Mouse (Mus musculus): ENCODE results near the gene Ybx1. TPM values are rescaled to one million over a fixed set of nuclear protein-coding genes. Genes with fewer than 3 reads are reported as not detected.

Gene Ybx1
- total RNA-seq (2023), result 403 to 424 TPM (median 406 TPM) in 4 replicates

DNA sequence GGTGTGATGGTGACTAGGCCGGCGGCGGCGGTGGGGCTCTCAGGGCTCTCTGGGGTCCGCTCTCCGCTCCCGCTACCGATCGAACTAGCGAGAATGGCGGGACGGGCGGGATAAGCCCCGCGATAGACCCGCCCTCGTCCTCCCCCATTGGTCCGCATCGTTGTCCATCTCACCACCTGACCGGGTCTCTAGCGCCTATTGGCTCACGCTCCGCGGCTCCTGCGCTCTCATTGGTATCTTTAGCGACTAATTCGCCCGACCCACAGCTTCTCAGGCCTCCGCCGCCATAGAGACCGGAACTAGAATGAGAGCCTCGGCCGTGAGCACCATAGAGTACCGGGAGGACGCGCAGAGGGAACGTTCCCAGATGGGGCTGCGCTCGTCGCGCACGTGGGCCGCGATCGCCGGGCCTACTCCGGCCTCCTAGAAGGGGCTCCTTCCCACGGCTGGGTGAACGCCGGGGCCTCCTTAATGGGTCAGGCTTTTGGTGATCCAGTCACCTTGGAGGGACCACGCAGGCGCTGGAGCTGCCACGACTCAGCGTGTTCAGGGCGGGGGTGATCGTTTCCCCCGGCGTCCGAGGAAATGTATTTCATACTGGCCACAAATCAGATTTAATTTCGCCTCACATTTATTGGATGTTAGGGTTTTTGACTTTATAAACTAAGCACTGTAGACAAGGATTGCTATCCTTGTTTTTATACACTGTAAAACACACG lies at the start of gene Ybx1:
Ybx1 (minus strand) TSS at position 190 of the 719 bp plus-strand sequence.

DNA sequence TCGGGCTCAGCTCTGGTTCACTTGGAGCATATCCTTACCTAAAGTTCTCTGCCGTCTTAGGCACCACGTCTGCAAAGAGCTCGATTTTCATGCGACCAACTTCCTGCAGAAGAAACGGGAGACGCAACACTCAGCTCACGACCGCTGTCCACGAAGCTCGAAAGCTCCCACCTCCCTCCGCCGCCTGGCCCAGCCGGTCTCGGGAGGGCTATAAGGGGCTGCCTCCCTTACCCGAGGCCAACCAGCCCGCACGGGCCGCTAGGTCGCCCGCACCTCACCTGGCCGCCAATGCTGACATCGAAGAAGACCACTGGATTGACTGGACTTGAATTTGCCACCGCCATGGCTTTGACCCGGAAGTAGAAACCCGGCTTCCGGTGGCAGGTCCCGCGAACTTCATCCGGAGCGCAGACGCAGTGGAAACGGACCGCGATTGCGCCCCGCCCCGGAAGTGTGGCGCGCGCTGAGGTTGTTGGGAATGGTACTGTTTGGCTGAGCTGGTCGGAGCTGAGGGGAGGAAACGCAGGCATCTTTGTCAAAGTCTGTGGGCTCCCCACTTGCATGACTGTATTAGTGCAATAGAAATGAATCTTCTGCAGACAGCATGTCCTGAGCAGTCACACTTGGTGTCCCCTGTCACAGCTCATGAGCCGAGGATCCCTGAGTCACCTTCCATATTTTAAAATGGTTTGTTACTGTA lies 25.9 kb upstream of the Ybx1 start, which contains the start of gene Ppih:
Ppih (minus strand) TSS at position 416 of the 700 bp plus-strand sequence.

DNA sequence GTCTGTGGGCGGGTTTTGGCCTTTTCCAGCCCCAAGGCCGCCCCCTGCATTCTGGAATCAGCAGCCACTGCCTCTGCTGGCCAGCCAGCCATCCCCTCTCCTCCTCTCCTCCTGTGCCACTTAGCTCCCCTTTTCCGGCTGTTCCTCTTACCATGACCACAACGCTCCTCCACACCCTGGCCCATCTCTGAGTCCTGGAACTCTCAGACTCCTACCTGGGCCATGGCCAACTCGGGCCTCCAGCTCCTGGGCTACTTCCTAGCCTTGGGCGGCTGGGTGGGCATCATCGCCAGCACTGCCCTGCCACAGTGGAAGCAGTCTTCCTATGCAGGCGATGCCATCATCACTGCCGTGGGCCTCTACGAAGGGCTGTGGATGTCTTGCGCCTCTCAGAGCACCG lies 39.1 kb downstream of the Ybx1 start, which contains the start of gene Cldn19:
Cldn19 (plus strand) TSS at position 64 of the 400 bp plus-strand sequence.

DNA sequence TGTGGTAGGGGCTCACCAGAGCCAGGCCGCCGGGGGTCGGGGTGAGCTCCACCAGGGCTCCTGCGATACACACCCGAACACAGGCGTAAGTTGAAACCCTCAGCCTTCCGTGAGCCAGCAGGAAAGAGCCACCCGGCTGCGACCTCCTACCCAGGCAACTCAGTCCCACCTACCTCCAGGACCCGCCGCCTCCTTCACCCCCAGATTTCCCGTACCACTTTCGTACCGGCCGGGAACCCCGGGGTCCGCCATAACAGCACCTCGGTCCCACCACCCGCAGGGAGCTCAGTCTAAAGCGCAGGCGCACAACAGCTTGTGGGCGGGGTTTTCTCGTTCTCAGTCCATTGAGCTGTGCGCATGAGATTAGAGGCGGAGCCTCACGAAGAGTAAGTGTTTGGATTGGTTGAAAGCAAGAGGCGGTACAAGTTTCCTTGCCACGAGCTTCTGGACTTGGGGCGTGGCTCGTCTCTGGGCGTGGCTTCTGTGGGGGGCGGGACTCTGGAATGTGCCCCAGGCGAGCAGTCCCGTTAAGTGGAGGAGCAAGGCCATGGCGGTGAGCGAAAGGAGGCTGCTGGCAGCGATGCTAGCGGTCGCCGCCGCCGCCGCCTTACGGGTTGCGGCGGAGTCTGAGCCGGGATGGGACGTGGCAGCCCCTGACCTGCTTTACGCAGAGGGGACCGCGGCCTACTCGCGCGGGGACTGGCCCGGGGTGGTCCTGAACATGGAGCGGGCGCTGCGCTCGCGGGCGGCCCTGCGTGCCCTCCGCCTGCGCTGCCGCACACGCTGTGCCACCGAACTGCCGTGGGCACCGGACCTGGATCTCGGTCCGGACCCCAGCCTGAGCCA lies 61.8 kb downstream of the Ybx1 start, which contains the start of the genes AU022252 and P3h1:
AU022252 (minus strand) TSS at position 303 of the 846 bp plus-strand sequence.
P3h1 (plus strand) TSS at position 506 of the 846 bp plus-strand sequence.

Other genes starting within 250 kb of the Ybx1 start
- gene Slc2a1, start 185.9 kb downstream of the Ybx1 start, total RNA-seq (2023), result 49.4 to 60.1 TPM (median 57.4 TPM) in 4 replicates
- 7.9 to 14.6 TPM (median 11.3 TPM) in 4 replicates for gene Zfp691, start 120.4 kb downstream of the Ybx1 start, total RNA-seq (2023)
- 0.60 to 1.4 TPM (median 0.97 TPM) in 4 replicates for gene Ermap, start 104.6 kb downstream of the Ybx1 start, total RNA-seq (2023)
- 22.8 to 30.0 TPM (median 25.6 TPM) in 4 replicates for gene Svbp, start 99.3 kb downstream of the Ybx1 start, total RNA-seq (2023)
- 0.55 TPM in 1 of 4 replicates, not detected in the others for gene Tmem269, start 76.4 kb downstream of the Ybx1 start, total RNA-seq (2023)
- gene AU022252, start 61.9 kb downstream of the Ybx1 start, total RNA-seq (2023), result 8.2 to 13.6 TPM (median 9.5 TPM) in 4 replicates
- 4.1 to 6.2 TPM (median 4.7 TPM) in 4 replicates for gene P3h1, start 61.7 kb downstream of the Ybx1 start, total RNA-seq (2023)
- not detected in 4 replicates for gene Cldn19, start 39.2 kb downstream of the Ybx1 start, total RNA-seq (2023)
- gene Ppih, start 25.9 kb upstream of the Ybx1 start, total RNA-seq (2023), result 20.1 to 29.3 TPM (median 26.3 TPM) in 4 replicates
- 0.69 to 1.1 TPM in 2 of 4 replicates, not detected in the others for gene Ccdc30, start 120.9 kb upstream of the Ybx1 start, total RNA-seq (2023)
- 8.4 to 11.3 TPM (median 10.5 TPM) in 4 replicates for gene Ppcs, start 127.8 kb upstream of the Ybx1 start, total RNA-seq (2023)
- gene Zmynd12, start 128.2 kb upstream of the Ybx1 start, total RNA-seq (2023), result 0.77 to 0.88 TPM in 2 of 4 replicates, not detected in the others
- not detected in 4 replicates for gene Rimkla, start 198.0 kb upstream of the Ybx1 start, total RNA-seq (2023)
- gene Foxj3, start 242.4 kb upstream of the Ybx1 start, total RNA-seq (2023), result 66.5 to 90.8 TPM (median 76.4 TPM) in 4 replicates
- gene Frg2f1, start 244.9 kb upstream of the Ybx1 start, total RNA-seq (2023), result 4.7 to 9.5 TPM (median 7.4 TPM) in 4 replicates